Mouse (Mus musculus) cerebellum, postnatal 25 days (tissue): Measurements from ENCODE around the gene Aldh18a1.
"Not testable (repeated sequence)": the region's sequence is repeated elsewhere in the genome, so short reads cannot be mapped to it uniquely, and the experiment has no call there.

ENCODE experiments used
- DNase-seq, 2 experiments: peaks; one replicate each; pipeline ENCODE4 v3.0.0; 2021; ENCODE audit warnings: mixed read lengths in 2 of 2

The Aldh18a1 gene

DNA sequence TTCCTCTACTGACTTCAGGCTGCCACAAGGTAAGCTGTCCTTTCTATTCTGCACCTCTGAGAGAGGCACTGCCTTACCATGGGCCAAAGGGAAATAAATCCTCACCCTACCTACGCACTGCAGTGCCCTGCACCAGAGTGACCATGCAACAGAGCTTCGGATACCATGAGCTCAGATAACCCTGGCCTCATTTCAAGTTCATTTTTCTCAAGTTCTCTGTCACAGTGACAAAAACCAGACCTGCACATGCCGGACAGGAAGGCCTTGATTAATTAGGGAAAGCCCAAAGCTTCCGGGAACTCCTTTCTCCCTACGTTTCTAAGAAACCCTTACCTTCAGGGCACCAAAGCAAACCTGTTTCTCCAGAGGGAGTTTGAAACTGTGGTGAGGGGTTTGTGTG is 6.6 kb downstream of the Aldh18a1 start:
- no peak for DNase-seq

GRCm38 (mm10) chr19:40580902-40581301 is 7.4 kb downstream of the Aldh18a1 start:
- no peak for DNase-seq

GRCm38 (mm10) chr19:40575438-40575837 is 12.8 kb downstream of the Aldh18a1 start:
- DNase-seq: peak; percentile 55 to 69

GRCm38 (mm10) chr19:40570726-40571125 is 17.5 kb downstream of the Aldh18a1 start:
- DNase-seq: no peak

DNA sequence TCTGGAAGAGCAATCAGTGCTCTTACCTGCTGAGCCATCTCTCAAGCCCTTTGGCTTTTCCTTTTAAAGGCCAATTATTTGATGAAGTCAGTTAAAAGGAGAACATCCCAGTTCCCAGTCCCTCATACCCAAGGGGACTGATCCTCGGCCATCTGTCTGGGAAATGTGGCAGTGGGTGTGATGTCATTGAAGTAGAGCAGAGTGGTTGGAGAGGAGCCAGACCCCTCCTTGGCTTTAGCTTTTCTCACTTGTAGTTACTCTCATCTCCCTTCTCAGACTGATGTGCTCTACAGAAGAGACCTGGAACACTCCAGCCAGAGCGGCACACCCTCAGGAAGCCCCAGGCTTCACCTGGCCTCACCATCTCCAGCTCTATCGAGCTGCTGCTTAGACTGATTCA is 20.6 kb downstream of the Aldh18a1 start:
- DNase-seq: peak; percentile 26 to 62

- no peak for DNase-seq
Measured at GRCm38 (mm10) chr19:40563880-40564645, 24.2 kb downstream of the Aldh18a1 start.

DNA sequence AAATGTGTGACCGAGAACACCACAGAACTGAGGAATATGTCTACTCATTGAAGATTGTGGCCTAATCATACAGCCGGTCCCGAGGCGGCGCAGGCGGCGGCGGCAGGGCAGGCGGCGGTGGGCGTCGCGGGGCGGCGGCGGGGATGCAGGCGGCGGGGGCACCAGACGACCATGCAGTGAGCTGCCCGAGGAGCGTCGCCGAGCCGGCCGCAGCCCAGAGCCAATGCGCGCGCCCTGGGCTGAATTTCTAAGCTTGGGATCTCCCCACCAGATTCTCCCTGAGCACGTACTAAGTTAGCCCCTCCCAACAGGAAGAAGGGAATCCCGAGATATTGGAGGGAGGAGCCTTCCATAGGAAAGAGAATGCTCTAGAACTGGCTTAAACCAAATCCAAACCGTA is 26.7 kb downstream of the Aldh18a1 start:
- DNase-seq: not testable (repeated sequence)

DNA sequence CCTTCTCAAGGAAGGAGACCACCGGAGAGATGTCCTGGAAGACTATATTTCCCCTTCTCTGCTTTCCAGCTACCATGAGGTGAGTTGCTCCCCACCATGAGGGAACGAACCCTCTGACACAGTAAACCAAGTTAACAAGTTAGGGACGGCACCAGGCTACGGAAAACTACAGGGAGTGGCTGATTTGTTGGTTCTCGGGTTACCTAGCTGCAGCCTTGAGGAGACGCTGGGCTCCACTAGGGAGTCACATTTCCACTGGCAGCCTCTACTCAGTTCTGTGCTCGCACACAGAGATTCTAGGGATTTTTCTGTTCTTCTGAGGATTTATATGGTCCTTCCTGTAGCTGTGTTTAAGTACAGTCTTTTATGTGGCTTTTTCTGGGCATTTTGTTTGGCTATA is 32.2 kb downstream of the Aldh18a1 start:
- no peak for DNase-seq

GRCm38 (mm10) chr19:40555136-40555535 is 33.1 kb downstream of the Aldh18a1 start:
- no peak for DNase-seq

DNA sequence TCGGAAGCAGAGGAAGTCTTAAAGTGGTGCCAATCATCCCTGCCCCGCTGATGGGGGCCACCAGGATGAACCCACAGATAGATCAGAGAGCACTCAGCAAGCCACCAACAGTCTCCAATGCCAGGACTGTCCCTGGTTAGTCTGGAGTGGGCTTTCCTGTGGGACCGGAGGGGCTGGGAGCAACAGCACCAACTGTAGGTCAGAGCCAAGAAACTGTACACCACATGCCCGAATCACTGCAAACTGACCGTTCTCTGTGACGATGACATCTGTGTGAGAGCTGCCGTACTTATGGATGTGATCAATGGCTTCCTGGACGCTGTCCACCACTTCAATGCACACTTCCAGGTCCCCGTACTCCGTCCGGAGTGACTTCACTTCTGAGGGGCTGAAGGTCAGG is 33.9 kb downstream of the Aldh18a1 start:
- DNase-seq: no peak

- peak; percentile 32 to 47 for DNase-seq
Measured at GRCm38 (mm10) chr19:40553849-40554248, 34.4 kb downstream of the Aldh18a1 start.

- DNase-seq: no peak
Measured at GRCm38 (mm10) chr19:40553014-40553789, 35.1 kb downstream of the Aldh18a1 start.

- DNase-seq: no peak
Measured at GRCm38 (mm10) chr19:40549516-40550135, 38.6 kb downstream of the Aldh18a1 start.

DNA sequence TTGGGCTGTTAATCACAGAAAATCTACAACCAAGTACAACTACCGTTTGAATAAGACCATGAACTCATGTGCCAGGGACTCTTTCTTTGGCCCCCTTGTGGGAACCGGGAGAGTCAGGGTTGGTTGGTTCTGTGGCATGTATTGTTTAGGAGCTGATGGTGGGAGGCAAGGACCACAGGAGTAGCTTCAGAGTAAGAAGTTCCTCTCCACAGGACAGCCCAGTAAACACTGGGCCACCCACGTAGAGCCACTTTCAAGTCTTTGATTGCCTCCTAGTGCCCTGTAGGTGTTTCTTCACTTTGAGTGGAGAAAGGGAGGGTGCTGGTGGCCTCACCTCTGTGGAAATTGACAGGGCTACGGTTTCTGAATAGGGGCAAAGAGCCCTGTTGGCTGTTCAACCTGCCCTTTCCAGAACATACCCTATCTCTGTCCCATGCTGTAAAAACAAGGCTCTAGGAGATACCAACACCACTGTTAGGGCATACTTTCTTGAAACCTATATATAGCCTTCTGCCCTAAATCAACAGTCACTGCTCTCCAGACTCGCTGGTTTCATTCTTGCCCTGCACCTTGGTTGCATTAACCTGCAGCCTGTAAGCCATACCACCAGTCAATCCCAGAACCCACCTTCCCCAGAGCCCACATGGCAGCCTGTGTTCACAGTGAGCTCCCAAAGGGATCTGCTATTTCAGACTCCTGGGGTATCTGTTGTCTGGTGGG is 39.3 kb downstream of the Aldh18a1 start:
- no peak for DNase-seq

DNA sequence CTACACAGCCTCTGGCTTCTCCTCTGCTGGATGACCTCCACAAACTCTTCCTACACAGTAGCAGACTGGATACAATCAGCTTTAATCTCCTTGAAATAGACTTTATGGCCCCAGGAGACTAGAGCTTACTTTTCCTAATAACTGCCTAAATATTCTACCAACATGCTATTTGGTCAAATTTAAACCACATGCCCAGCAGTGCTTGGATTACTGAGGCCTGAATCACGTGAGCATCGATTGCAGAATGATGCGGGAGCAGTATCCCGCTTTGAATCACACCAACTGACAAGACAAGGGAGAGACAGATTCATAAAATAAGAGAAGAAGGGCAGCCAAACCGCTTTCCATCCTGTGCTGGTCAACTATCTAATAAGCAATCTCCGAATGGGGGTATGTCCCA is 39.9 kb downstream of the Aldh18a1 start:
- no peak for DNase-seq

DNA sequence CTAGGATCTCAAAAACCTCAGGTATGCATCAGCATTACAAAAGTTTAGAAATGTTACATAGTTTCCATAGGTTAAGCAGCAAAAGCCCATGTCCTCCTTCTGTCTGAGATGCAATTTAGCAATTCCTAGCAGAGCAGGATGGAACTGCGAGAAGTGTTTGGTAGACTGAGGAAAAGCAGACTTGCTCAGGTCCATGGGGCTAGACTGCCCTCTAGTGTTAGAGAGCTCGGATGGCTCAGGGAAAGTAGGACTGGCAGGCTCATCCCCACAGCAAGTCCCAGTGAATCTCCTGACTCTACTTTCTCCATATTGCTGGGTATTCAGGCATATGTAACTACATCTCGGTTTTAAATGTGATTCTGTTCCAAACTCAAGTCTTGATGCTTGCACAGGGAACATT is 43.4 kb downstream of the Aldh18a1 start:
- DNase-seq: peak; percentile 62 to 77

DNA sequence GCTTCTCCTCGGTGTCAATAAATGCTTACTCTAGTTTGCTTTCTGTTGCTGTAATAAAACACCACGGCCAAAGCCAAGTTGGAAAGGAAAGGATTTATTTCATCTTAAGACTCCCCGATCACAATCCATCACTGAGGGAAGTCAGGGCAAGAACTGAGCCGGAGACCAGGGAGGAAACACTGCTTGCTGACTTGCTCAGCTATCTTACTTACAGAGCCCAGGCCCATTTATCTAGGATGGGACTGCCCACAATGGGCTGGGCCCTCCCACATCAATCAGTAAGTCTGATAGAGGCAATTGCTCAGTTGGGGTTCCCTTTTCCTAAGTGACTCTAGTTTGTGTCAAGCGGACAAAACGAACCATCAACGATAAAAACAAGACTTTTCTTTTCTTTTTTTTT is 45.5 kb downstream of the Aldh18a1 start:
- no peak for DNase-seq

- DNase-seq: no peak
Measured at GRCm38 (mm10) chr19:40536526-40536925, 51.7 kb downstream of the Aldh18a1 start.

DNA sequence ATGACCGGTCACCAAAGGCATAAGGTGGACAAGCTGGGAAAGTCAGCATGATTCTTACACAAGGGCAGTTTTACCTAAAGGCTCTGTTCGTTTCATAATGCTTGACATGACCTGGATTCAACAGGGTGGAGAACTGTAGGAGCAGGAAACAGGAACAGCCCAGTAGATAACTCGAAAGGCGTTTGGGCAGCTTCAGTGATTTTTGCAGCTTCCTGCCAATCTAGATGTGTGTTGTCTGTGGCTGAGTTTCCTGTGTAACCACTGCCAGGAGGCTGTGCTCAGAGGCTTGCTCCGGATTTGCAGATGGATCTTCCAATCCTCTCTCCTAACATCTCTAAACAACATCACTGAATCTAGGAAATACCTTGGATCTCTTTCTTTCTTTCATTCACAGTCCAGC is 55.7 kb downstream of the Aldh18a1 start:
- no peak for DNase-seq

DNA sequence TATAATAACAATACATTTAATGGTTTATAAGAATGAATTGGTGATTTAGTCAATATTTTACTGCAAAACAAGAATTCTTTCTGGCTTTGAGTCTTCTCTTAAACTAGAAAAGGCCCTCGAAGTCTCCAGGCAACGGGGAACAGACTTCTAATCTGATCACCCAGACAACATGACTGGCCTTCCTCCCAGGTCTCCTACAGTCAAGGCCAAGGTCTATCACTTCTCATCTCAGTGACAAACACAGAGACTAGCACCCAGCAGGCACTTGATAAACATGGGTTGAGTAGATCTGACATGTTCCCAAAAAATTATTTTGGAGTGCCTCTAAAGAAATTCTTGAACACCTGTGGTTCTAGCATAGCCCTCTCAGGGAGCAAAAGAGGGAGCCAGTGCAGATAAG is 57.9 kb downstream of the Aldh18a1 start:
- DNase-seq: no peak

DNA sequence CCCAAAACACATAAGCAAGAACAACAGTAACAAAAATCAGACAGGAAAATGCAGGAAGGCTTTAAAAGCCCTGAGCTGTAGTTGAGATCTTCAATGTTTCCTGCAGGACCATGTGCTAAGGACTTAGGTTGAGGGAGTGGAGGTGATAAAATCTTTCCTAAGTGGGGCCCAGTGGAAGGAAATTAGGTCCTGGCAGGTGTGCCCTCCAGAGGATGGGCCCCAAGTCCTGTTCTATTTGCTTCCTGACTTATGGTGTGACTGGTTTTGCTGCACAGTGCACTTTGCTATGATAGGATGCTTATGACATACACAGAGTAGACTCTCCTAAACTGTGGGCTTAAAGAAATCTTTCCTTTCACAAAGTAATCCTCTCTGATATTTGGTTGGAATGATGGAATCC is 60.0 kb downstream of the Aldh18a1 start:
- DNase-seq: no peak

DNA sequence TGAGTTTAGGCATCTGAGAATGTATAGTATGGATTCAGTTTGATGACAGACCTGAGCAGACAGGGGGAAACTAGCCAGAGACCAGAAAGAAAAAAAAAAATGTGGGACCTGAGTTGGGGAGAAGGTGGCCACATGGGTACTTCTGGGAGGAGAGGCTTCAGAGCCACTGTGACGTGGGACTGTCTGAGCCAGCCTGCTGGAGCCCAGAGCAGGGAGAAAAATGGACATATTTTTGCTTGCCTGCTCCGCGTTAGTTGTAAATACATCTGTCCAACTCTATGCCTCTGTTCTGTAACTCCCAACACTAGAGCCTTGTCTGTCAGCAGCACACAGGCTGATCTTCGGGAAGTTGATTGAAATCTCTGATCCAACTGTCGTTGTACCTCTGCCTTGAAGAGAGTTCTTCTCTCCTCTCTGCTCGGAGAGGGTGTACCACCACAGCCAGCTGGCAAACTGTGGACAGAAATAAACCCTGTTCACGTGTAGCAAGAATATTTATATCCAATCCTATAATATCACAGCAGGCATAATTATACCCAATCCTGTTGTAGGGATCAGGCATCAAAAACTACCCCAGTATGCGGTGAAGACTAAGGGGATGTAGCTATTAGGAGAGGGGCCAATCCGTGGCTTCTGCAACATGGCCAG is 61.8 kb downstream of the Aldh18a1 start:
- no peak for DNase-seq
